Mouse (Mus musculus) heart, embryonic 11.5 days (tissue): ENCODE data around the gene P2rx7. TPM values are rescaled to one million over a fixed set of nuclear protein-coding genes. Genes with fewer than 3 reads are reported as not detected.

Source experiments
- ATAC-seq: fragments of 200-750 bp; cut with Nextera tagmentation; replicated peaks from 2 replicates; pipeline ENCODE4 v1.8.0; 2017; ENCODE audit warnings: moderate library complexity; ENCODE audit not compliant: insufficient number of reproducible peaks, low FRiP score, low TSS enrichment
- H3K27ac ChIP-seq: fragments of 300-500 bp; sonication (generic); 2 replicates; pipeline ENCODE4 v1.5.1; 2014; ENCODE audit warnings: mild to moderate bottlenecking, low read depth, low read length
- H3K27me3 ChIP-seq: fragments of 300-500 bp; sonication (generic); 2 replicates; pipeline ENCODE4 v1.6.1; 2014; ENCODE audit warnings: mild to moderate bottlenecking, low read length, mixed read lengths; ENCODE audit not compliant: control insufficient read depth, insufficient read depth
- H3K36me3 ChIP-seq: fragments of 300-500 bp; sonication (generic); 2 replicates; pipeline ENCODE4 v1.6.1; 2014; ENCODE audit warnings: mild to moderate bottlenecking, low read length, moderate library complexity, mixed read lengths; ENCODE audit not compliant: control insufficient read depth, insufficient read depth
- H3K4me1 ChIP-seq: fragments of 300-500 bp; sonication (generic); 2 replicates; pipeline ENCODE4 v1.6.1; 2014; ENCODE audit warnings: low read length; ENCODE audit not compliant: control insufficient read depth, insufficient read depth
- H3K4me2 ChIP-seq: fragments of 300-500 bp; sonication (generic); 2 replicates; pipeline ENCODE4 v1.6.1; 2014; ENCODE audit warnings: mild to moderate bottlenecking, moderate library complexity
- H3K4me3 ChIP-seq: fragments of 300-500 bp; sonication (generic); 2 replicates; pipeline ENCODE4 v1.5.1; 2014; ENCODE audit warnings: low read depth, low read length
- H3K9ac ChIP-seq: fragments of 300-500 bp; sonication (generic); 2 replicates; pipeline ENCODE4 v1.6.1; 2014; ENCODE audit warnings: mild to moderate bottlenecking, low read depth, low read length, moderate library complexity
- H3K9me3 ChIP-seq: fragments of 300-500 bp; sonication (generic); replicated peaks from 2 replicates; pipeline ENCODE4 v1.6.1; 2016; ENCODE audit warnings: low read length; ENCODE audit not compliant: control insufficient read depth
- WGBS: fragments of 180-500 bp; shearing (Covaris S2); extraction: QIAGEN DNeasy Blood & Tissue Kit; methylation state at CpG from one replicate; pipeline ENCODE4 v1.1.7; 2014; ENCODE audit not compliant: insufficient replicate concordance; 5-methylcytosine and 5-hydroxymethylcytosine counted together
- polyA plus RNA-seq: library from polyadenylated mRNA; unstranded; fragments of >200 nt; fragmentation: Nextera tagmentation; extraction: Ambion mirVana; gene quantifications from 2 replicates; pipeline ENCODE4 v1.2.1, GENCODE M21; 2014

P2rx7 gene
- polyA plus RNA-seq, 1 experiment from 2014 or later = 0.36 TPM

DNA sequence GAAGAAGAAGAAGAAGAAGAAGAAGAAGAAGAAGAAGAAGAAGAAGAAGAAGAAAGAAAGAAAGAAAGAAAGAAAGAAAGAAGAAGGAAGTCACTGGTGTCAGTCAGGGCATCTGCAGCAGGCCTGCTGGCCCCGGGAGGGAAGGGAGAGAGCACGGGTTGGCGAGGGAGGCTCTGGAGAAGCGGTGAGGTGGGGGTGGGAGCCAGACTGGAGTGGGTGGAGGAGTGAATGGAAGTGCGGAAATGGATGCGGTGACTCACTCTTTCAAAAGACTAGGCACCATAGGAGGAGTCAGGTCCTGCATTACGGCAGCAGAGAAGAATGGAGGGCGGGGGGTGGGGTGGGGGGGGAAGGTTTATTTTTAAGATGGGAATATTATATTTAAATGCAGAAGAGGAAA, 5.6 kb downstream of the P2rx7 start:
- H3K27ac ChIP-seq = no peak overlapping the region
- 53% methylated on average over 8 of the region's 8 CpGs for WGBS
- H3K36me3 ChIP-seq = no peaks in the 10 kb centered on the region
- H3K4me3 ChIP-seq = no peak overlapping the region
- H3K27me3 ChIP-seq = no peaks in the 10 kb centered on the region
- H3K9ac ChIP-seq = no peak overlapping the region
- no peaks in the 10 kb centered on the region for H3K9me3 ChIP-seq
- no peak for ATAC-seq
- peaks cover 35% of the 10 kb centered on the region for H3K4me1 ChIP-seq
- H3K4me2 ChIP-seq = no peak overlapping the region

DNA sequence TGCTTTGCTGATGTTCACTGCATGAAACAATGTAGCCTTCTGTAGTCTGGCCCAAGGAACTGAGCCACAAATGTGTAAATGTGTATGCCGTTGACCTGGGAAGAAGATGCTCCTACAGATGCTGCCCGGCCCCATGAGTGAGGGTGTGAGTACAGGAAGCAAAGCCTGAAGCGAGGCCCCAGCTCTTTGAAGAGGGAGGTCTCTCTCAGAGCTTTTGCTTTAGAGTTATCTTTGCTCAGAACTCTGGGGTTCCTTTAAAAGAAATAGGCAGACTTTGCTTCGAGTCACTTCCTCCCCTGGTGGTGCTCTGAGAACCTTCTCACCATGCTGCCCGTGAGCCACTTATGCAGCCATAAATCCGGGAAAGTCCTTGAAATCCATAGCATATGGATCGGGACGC, 6.4 kb downstream of the P2rx7 start:
- no peak overlapping the region for H3K4me2 ChIP-seq
- H3K36me3 ChIP-seq = no peaks in the 10 kb centered on the region
- peaks cover 36% of the 10 kb centered on the region for H3K4me1 ChIP-seq
- WGBS = 89% methylated on average over 8 of the region's 8 CpGs
- H3K27me3 ChIP-seq = no peaks in the 10 kb centered on the region
- no peak overlapping the region for H3K4me3 ChIP-seq
- no peaks in the 10 kb centered on the region for H3K9me3 ChIP-seq
- H3K27ac ChIP-seq = no peak overlapping the region
- H3K9ac ChIP-seq = no peak overlapping the region
- ATAC-seq = no peak

DNA sequence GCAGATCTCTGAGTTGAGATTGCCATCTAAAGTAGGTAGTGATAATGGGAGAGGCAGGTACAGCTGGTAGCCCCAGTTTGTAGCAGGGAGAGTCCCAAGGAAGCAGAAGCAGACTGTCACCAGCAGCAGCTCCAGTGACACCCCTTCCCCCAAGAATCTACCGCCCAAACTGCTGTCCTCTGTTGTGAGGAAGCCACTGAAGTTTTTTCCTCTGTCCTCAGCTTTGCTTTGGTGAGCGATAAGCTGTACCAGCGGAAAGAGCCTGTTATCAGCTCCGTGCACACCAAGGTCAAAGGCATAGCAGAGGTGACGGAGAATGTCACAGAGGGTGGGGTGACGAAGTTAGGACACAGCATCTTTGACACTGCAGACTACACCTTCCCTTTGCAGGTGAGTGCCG, 8.8 kb downstream of the P2rx7 start:
- H3K4me3 ChIP-seq = 0 out of 2 replicates have a peak overlapping the region, but pooled peaks have one; percentile 3
- peak; percentile 87 for ATAC-seq
- peak overlapping the region; percentile 85 for H3K27ac ChIP-seq
- no peaks in the 10 kb centered on the region for H3K9me3 ChIP-seq
- no peaks in the 10 kb centered on the region for H3K27me3 ChIP-seq
- 19% methylated on average over 7 of the region's 7 CpGs for WGBS
- no peaks in the 10 kb centered on the region for H3K36me3 ChIP-seq
- H3K4me2 ChIP-seq = peak overlapping the region; percentile 45
- 0 out of 2 replicates have a peak overlapping the region, but pooled peaks have one; percentile 43 for H3K9ac ChIP-seq
- H3K4me1 ChIP-seq = peaks cover 26% of the 10 kb centered on the region

DNA sequence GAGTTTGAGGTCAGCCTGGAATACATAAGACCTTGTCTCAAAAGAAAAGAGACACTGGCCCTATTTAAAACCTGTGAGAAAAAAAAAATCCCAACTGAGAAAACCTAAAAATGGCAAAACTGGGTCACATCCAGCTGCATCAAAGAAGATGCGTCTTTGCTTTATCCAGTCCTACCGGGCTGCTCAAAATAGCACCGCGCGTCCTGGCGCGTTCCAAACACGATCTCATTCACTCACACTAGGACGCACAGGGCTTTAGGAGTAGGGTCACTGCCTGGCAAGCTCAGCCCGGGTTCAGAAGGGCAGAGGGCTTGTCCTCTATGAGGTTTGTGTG, 9.4 kb downstream of the P2rx7 start:
- Histone ChIP-seq H3K4me1 (peaks cover 26% of the 10 kb centered on the region), H3K4me3 (no peak overlapping the region), H3K27ac (peak overlapping the region; percentile 29; the same call in 1 of the 2 replicates), H3K9ac (no peak overlapping the region), H3K9me3 (no peaks in the 10 kb centered on the region), H3K4me2 (peak overlapping the region; percentile 45), H3K27me3 (no peaks in the 10 kb centered on the region), H3K36me3 (no peaks in the 10 kb centered on the region)
- WGBS = 50% methylated on average over 10 of the region's 10 CpGs
- no peak for ATAC-seq

DNA sequence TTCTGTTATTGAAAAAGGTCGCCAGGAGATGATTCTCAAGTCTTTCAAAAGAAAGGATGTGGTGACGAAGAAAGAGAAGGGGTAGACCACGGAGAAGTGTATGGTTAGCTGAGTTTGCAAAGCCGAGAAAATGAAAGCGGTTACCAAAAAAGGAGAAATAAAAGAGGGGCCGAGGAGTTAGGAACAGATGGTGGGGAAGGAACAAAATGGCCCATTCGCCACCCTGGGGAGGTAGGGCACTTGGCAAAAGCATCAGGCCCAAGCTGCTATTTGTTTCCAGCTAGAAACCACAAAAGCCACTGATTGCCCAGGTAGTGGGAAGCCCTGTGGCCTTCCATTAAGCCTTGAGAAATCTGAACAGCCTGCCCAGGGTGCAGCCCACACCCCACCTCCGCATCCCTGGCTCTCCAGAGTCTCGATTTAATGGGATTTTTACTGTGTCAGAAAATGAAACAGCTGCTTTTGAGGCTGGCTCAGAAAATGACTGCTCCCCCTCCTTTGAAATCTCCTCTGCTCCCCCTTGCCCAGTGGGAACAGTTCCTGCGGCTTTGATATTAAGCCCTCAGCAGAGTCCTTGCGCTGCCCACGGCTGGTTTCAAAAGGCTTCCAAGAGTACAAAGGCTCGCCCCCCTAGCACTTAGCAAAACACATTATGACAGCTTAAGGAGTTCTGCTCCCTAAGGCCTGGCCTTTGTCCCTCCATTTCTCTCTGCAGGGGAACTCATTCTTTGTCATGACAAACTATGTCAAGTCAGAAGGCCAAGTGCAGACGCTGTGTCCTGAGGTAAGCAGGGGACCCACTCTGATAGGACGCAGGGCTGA, 9.9 kb downstream of the P2rx7 start:
- no peaks in the 10 kb centered on the region for H3K9me3 ChIP-seq
- H3K4me2 ChIP-seq = peak overlapping the region; percentile 45; the same call in 1 of the 2 replicates
- H3K27ac ChIP-seq = peak overlapping the region; percentile 59
- peaks cover 26% of the 10 kb centered on the region for H3K4me1 ChIP-seq
- H3K4me3 ChIP-seq = no peak overlapping the region
- 62% methylated on average over 15 of the region's 15 CpGs for WGBS
- no peaks in the 10 kb centered on the region for H3K27me3 ChIP-seq
- no peaks in the 10 kb centered on the region for H3K36me3 ChIP-seq
- H3K9ac ChIP-seq = peak overlapping the region; percentile 56
- no peak for ATAC-seq

DNA sequence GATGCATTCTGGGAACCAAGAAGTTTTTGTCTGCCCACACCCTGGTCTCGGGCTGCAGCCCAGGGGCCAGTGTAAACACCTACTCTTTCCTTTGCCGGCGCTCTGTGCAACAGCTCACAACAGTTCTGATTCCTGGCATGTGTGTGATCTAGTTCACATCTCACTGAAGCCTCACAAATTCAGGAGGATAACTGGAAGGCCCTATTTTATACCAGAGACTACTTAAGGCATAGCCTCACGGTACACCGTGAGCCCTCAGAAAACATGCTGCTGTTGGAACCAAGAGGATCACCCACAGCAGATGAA, 10.5 kb downstream of the P2rx7 start:
- ATAC-seq = peak; percentile 73; the same call in 1 of the 2 replicates
- H3K4me1 ChIP-seq = peaks cover 26% of the 10 kb centered on the region
- H3K36me3 ChIP-seq = no peaks in the 10 kb centered on the region
- peak overlapping the region; percentile 56 for H3K9ac ChIP-seq
- H3K4me3 ChIP-seq = no peak overlapping the region
- 66% methylated on average over 5 of the region's 5 CpGs for WGBS
- peak overlapping the region; percentile 59 for H3K27ac ChIP-seq
- H3K9me3 ChIP-seq = no peaks in the 10 kb centered on the region
- H3K27me3 ChIP-seq = no peaks in the 10 kb centered on the region
- H3K4me2 ChIP-seq = no peak overlapping the region

DNA sequence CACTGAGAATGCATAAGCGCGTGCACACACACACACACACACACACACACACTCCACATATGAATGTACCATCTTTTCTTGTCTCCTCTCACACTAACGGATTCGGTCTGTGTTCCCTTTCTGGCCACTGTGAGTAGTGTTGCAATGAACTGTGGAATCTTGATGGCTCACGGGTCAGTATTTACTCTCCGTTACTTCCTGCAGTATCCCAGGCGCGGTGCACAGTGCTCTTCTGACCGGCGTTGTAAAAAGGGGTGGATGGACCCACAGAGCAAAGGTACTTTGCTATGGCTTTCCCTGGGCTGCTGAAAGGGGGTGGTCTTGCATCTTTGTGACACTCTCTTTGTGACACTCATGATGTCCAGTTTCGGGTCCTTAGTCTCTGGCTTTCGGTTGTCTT, 13.1 kb downstream of the P2rx7 start:
- Histone ChIP-seq H3K9me3 (no peaks in the 10 kb centered on the region), H3K4me3 (no peak overlapping the region), H3K4me1 (peaks cover 24% of the 10 kb centered on the region), H3K27me3 (no peaks in the 10 kb centered on the region), H3K36me3 (no peaks in the 10 kb centered on the region), H3K4me2 (no peak overlapping the region), H3K27ac (no peak overlapping the region), H3K9ac (no peak overlapping the region)
- ATAC-seq = no peak
- WGBS = 85% methylated on average over 12 of the region's 12 CpGs

DNA sequence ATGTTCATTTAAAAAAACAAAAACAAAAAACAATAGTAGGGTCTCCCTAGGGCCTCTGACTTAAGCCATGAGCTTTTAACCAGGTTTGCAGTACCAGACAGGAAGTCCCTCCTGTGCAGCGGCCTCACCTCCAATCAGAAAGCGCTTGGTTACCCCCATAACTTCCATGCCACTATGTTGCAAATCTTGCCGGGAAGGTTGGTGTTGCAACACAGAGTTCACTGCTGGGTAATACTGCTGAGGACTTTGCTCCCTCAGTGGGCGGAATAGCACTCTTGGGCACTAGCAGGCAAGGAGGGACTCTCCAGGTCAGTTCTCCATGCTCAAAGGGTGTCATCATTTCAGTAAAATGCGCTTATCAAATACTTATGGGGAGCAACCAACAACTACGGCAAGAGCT, 18.8 kb downstream of the P2rx7 start:
- Histone ChIP-seq H3K36me3 (no peaks in the 10 kb centered on the region), H3K4me1 (peaks cover 3% of the 10 kb centered on the region; the same call in 1 of the 2 replicates), H3K9me3 (no peaks in the 10 kb centered on the region), H3K27ac (no peak overlapping the region; the same call in 1 of the 2 replicates), H3K4me2 (no peak overlapping the region), H3K27me3 (no peaks in the 10 kb centered on the region), H3K4me3 (no peak overlapping the region), H3K9ac (no peak overlapping the region)
- ATAC-seq = no peak
- 91% methylated on average over 6 of the region's 6 CpGs for WGBS

DNA sequence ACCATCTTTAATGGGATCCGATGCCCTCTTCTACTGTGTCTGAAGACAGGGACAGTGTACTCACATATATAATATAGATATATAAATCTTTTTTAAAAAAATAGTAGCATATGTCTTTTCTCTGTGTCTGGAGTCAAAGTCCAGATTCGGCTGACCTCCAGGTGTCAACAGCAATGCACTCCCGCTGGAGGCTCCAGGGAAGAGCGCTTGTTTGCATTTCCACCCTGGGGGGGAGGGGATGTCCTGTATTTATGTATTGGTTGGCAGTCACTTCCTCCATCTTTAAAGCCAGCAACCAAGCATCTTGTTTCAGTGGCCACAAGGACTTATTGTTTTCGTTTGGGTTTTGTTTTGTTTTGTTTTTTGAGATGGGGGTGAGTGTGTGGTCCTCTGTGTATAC, 21.3 kb downstream of the P2rx7 start:
- no peak for ATAC-seq
- Histone ChIP-seq H3K9ac (no peak overlapping the region), H3K36me3 (no peaks in the 10 kb centered on the region), H3K4me2 (no peak overlapping the region), H3K4me1 (peaks cover 3% of the 10 kb centered on the region; the same call in 1 of the 2 replicates), H3K27me3 (no peaks in the 10 kb centered on the region), H3K27ac (no peak overlapping the region), H3K9me3 (no peaks in the 10 kb centered on the region), H3K4me3 (no peak overlapping the region)
- WGBS = 53% methylated on average over 5 of the region's 5 CpGs
